Mouse (Mus musculus) liver, adult 2 months (tissue): ENCODE measurements at regions not wholly inside any gene's neighbourhood (a gene's known extent, or its start where the extent isn't known, plus 50 kb on each side); places are given as distances from the start of the nearest gene placed in this dataset.

Source experiments
- DNase-seq: peaks from one replicate; pipeline ENCODE4 v3.0.0-alpha.2; 2011; ENCODE audit warnings: low read depth, low spot score; ENCODE audit errors: extremely low read depth
- H3K27ac ChIP-seq: fragments of 200-500 bp; replicated peaks from 2 replicates; pipeline ENCODE4 v1.5.1; 2012; ENCODE audit warnings: low read depth, mild to moderate bottlenecking, control low read depth, inconsistent platforms, low read length; ENCODE audit not compliant: insufficient read depth
- H3K27me3 ChIP-seq: fragments of 200-500 bp; 2 replicates; pipeline ENCODE4 v1.6.1; 2012; ENCODE audit warnings: mild to moderate bottlenecking, moderate library complexity, low read length, inconsistent platforms; ENCODE audit not compliant: control insufficient read depth, insufficient read depth
- H3K36me3 ChIP-seq: fragments of 200-500 bp; 2 replicates; pipeline ENCODE4 v1.6.1; 2012; ENCODE audit warnings: low read length, inconsistent platforms; ENCODE audit not compliant: control insufficient read depth, insufficient read depth
- H3K4me1 ChIP-seq: fragments of 200-500 bp; 2 replicates; pipeline ENCODE4 v1.6.1; 2011; ENCODE audit warnings: low read length; ENCODE audit not compliant: control insufficient read depth, insufficient read depth
- H3K4me3 ChIP-seq: fragments of 200-500 bp; 2 replicates; pipeline ENCODE4 v1.5.1; 2011; ENCODE audit warnings: low read depth, mild to moderate bottlenecking, control low read depth, low read length, moderate library complexity; ENCODE audit not compliant: insufficient read depth
- H3K79me2 ChIP-seq: fragments of 200-500 bp; 2 replicates; pipeline ENCODE4 v1.6.1; 2012; ENCODE audit warnings: inconsistent platforms, mild to moderate bottlenecking, low read length, moderate library complexity; ENCODE audit not compliant: control insufficient read depth, insufficient read depth
- H3K9ac ChIP-seq: fragments of 200-500 bp; 2 replicates; pipeline ENCODE4 v1.6.1; 2012; ENCODE audit warnings: low read depth, mild to moderate bottlenecking, control low read depth, inconsistent platforms, low read length
- CTCF ChIP-seq: fragments of 200-500 bp; IDR thresholded peaks from 2 replicates; pipeline ENCODE4 v1.5.1; 2011; ENCODE audit warnings: low read depth, low read length, control low read depth
- POLR2A ChIP-seq: fragments of 200-500 bp; IDR thresholded peaks from 2 replicates; pipeline ENCODE4 v1.6.1; 2011; ENCODE audit warnings: low read length, control low read depth; ENCODE audit not compliant: insufficient read depth; ENCODE audit errors: extremely low read depth
- WGBS: fragments of 180-500 bp; shearing (Covaris S2); methylation state at CpG from one replicate; pipeline ENCODE4 v1.1.7; 2018; 5-methylcytosine and 5-hydroxymethylcytosine counted together

DNA sequence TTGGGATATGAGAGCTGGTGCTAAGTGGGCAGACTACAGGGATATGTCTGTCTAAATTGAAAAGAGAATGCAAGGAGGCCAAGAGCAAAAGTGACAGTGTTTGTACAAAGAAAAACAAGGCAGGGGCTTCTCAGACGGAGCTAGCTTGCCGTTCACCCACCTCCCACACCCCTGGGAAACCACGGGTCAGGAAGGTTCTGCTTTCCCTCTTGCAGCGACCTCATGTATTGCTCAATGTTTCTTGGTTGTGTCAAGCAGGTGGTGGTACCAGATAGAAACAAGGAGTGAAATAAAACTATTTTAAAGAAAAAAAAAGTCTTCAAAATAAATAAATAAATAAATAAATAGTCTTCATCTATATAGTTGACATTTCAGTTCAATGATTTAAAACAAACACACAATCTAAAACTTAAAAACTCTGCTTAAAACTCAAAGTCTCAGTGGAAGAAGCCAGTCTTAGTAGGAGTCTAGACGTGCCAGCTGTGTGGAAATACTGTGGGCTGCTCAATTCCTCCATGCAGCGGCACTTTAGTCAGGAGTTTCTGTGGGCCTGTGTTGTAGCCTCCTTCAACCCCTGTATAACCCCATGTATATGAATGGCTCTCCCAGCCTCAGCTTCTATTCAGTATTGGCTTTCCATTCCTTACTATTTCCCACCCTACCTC is 70.0 kb upstream of the Frem1 start:
- Histone ChIP-seq H3K27ac (no peak overlapping the region), H3K79me2 (no peaks in the 10 kb centered on the region), H3K36me3 (no peaks in the 10 kb centered on the region), H3K27me3 (no peaks in the 10 kb centered on the region), H3K9ac (no peak overlapping the region), H3K4me1 (no peaks in the 10 kb centered on the region), H3K4me3 (no peak overlapping the region)
- DNase-seq = no peak
- WGBS = 83% methylated on average over 6 of the region's 6 CpGs
- TF ChIP-seq CTCF (no peak), POLR2A (no peak)

DNA sequence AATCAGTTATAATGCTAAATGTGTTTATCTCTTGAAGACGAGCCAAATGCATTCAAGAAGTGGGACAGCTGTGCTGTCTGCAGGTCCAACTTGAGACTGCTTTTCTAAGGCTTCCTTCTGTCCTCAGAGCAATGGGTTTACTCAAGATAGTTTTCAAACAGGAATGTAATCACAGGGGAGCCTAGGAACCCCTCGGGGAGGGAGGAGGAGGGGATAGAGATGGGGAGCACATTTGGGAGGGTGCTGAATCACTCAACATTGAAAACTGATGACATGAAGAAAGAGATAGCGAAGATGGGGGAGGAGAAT is 56.5 kb upstream of the Frem1 start:
- DNase-seq = no peak
- H3K27ac ChIP-seq = no peak overlapping the region
- no peaks in the 10 kb centered on the region for H3K27me3 ChIP-seq
- H3K9ac ChIP-seq = no peak overlapping the region
- 70% methylated on average over 3 of the region's 3 CpGs for WGBS
- H3K4me1 ChIP-seq = no peaks in the 10 kb centered on the region
- TF ChIP-seq CTCF (no peak), POLR2A (no peak)
- no peaks in the 10 kb centered on the region for H3K79me2 ChIP-seq
- H3K4me3 ChIP-seq = no peak overlapping the region
- H3K36me3 ChIP-seq = no peaks in the 10 kb centered on the region

DNA sequence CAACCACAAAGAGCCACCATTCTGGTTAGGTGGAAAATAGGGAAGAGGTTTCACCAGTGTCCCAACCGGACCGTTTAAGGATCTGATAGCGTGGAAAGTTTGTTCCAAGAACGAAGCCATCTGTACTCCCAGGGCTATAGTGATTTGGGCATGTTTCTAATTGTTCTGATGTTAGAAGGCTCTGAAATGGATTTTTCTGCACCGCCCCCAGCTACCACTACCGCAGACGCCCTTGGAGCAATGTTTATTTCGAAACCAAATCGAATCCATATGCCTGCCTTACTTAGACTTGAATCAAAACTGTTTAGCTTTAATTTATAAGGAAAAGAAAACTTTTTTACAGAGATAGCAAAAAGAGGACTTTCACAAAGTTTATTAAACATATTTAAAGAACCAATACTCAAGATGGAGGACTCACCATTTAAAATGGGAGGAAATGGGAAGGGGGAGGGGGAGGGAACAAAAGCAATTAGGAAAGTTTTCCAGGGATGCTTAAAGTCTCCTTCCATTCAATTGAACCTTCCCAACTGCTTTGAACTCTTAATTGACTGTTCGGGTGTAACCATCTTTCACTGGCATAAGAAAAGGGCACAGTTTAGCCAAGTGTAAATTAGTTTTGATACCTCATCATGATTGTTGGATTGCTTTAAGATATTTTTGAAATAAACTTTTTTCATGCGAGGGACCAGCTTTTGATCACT is 56.0 kb upstream of the Frem1 start:
- 92% methylated on average over 11 of the region's 11 CpGs for WGBS
- TF ChIP-seq POLR2A = no peak
- TF ChIP-seq CTCF = no peak
- Histone ChIP-seq H3K4me1 (no peaks in the 10 kb centered on the region), H3K27me3 (no peaks in the 10 kb centered on the region), H3K36me3 (no peaks in the 10 kb centered on the region), H3K79me2 (no peaks in the 10 kb centered on the region), H3K4me3 (no peak overlapping the region), H3K27ac (no peak overlapping the region), H3K9ac (no peak overlapping the region)
- no peak for DNase-seq

DNA sequence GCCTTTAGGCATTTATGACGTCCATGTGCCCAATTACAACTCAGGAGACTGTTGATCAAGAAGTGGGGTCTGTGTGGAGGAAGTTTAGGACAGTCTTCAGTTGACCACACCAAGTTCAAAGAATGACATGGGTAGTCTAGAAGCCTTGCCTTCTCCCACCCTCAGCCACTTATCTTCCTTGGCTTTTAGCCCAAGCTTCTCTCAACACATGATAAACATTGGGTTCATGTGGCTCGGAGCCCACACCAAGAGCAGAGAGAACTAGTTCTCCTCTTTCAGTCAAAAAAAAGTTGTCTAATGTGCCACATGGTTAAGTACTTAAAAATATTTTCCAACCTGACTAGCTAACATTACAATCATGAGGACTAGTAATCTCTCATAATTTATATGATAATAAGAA is 55.0 kb upstream of the Frem1 start:
- WGBS = 73% methylated on average over 2 of the region's 2 CpGs
- H3K36me3 ChIP-seq = no peaks in the 10 kb centered on the region
- no peak overlapping the region for H3K4me3 ChIP-seq
- no peaks in the 10 kb centered on the region for H3K79me2 ChIP-seq
- no peaks in the 10 kb centered on the region for H3K4me1 ChIP-seq
- no peak overlapping the region for H3K27ac ChIP-seq
- no peak for DNase-seq
- no peaks in the 10 kb centered on the region for H3K27me3 ChIP-seq
- no peak for TF ChIP-seq POLR2A
- TF ChIP-seq CTCF = no peak
- H3K9ac ChIP-seq = no peak overlapping the region

DNA sequence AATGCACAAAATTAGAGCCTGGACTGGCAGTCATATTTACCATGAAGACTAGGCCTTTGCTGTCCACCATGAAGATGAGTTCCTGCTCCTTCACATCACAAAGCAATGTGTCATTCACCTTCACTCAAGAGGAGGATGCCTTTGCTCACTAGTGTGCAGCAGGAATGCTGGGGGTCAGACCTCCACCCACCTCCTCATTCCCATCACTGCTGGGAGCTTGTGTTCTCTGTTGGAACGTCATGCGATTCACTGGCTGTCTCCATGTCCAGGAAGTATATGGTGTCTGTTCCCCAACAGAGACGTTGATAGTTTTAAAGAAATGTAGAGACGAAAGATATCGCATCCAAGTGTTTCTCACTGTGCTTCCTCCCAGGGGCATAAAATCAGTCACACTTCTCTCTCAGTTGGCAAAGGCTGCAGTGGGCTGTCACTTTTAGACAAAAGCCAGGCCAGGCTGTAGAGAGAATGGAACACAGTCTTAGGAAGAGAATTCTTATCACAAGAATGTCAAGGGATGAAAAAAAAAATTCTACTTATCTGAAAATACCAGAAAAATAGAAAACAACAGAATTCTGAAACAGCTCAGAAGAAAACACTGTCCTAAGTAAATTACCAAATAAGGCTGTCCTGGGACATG is 52.0 kb upstream of the Frem1 start:
- Histone ChIP-seq H3K4me3 (no peak overlapping the region), H3K4me1 (no peaks in the 10 kb centered on the region), H3K36me3 (no peaks in the 10 kb centered on the region), H3K79me2 (no peaks in the 10 kb centered on the region), H3K27me3 (no peaks in the 10 kb centered on the region), H3K9ac (no peak overlapping the region), H3K27ac (no peak overlapping the region)
- no peak for DNase-seq
- TF ChIP-seq POLR2A = no peak
- no peak for TF ChIP-seq CTCF
- WGBS = 75% methylated on average over 5 of the region's 5 CpGs

DNA sequence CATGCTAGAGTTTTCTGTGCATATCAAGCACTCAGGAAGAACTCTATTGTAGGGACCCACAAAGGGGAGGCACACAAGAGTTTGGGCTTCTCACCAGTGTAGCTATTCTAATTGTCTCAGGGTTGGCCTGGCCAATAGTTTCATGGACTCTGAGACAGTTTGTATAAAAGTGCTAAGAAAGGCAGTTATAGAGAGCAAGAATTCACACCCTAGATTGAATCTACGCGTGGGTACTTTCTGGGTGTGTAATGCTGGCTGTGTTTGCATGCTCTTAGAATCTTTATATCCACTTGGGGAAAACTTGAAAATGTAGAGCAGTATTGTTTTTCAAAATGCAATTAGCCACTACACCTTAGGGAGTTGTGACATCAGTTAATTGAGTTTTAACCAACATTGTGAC is 50.8 kb upstream of the Frem1 start:
- H3K79me2 ChIP-seq = no peaks in the 10 kb centered on the region
- H3K27ac ChIP-seq = no peak overlapping the region
- no peak overlapping the region for H3K9ac ChIP-seq
- no peak overlapping the region for H3K4me3 ChIP-seq
- DNase-seq = no peak
- H3K27me3 ChIP-seq = no peaks in the 10 kb centered on the region
- H3K36me3 ChIP-seq = no peaks in the 10 kb centered on the region
- no peaks in the 10 kb centered on the region for H3K4me1 ChIP-seq
- WGBS = 94% methylated on average over 2 of the region's 2 CpGs
- TF ChIP-seq CTCF (no peak), POLR2A (no peak)
